Mouse (Mus musculus) urinary bladder, adult 18-20 months (tissue): ENCODE measurements around the gene Noc2l.

Experiments used
- DNase-seq, 2 experiments: peaks; one replicate each; pipeline ENCODE4 v3.0.0; 2022; ENCODE audit warnings: low spot score in 2 of 2, mixed read lengths in 2 of 2

Noc2l gene

GRCm38 (mm10) chr4:156216196-156216595, 19.6 kb upstream of the Noc2l start:
- no peak for DNase-seq

DNA sequence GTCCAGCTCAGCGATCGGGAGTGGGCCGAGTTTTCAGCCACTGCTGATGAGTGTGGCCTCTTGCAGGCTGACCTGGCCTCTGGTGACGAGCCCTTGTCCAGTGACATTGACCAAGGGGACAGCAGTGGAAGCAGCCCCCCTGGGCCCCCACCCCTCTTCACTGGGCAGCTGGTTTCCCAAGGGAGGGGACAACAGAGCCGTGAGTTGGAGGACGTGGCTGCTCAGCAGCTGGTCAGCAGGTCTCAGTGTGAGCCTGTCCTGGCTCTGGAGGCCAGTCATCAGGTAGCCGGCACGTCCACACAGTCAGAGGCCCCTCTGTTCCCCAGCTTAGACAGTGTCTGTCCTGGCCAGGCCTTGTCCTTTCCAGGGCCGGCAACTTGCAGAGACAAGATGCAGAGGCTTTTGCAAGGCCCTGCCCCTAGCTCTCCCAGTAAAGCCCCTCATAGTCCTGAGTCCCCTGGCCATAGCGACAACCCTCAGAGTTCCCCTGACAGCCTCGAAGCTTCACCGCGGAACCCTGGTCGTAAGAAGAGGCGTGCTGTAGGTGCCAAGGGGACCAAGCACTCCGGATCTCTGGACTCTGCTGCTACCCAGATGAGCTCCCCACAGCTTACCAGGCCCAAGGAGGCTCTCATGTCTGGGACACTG, 18.7 kb upstream of the Noc2l start:
- no peak for DNase-seq

DNA sequence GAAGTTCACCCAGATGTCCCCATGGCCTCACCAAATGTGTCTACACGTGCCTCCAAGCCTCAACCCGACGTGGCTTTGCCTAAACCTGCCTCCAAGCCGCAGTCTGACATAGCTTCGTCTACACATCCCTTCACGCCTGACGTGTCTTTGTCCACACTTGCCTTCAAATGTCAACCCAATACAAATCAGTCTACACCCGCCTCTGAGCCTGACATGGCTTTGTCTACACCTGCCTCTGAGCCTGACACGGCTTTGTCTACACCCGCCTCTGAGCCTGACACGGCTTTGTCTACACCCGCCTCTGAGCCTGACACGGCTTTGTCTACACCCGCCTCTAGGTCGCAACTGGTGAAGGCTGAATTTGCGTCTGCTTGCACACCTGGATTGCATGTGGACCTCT, 18.0 kb upstream of the Noc2l start:
- peak; percentile 55 for DNase-seq

DNA sequence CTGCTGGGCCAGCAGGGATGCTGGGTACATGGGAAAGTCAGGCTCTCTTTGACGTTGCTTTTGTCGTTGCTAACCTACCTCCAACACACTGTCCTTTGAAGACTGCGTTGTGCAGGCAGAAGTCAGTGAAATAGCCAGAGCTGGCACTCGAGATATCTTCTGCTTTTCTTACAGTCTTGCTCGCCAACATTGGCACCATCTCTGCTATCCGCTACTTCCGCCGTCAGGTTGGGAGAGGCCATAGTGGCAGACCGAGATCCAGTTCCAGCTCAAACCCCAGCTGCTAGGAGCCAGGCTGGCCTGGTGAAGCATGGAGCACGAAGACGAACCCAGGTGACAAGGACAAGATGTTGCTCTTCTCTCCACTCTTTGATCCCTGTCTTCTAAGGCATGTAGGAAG, 15.9 kb upstream of the Noc2l start:
- no peak for DNase-seq

DNA sequence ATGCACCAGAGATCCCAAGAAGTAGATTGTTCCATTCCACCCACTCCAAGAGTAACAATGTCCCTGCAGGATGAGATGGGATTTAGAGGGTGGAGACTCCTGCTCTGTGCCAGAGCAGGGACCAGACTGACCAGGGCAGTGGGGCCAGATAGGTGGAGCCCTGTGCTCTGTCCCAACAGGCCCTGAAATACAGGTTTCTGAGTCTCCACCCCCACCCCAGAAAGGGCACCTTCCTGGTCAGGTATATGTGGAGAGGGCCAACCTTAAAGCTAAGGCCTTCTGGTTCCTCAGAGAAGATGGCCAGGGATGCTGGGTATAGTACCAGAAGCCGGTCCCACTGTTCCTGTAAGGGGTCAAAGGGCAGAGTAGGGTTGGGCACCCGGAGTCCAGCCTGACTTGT, 11.5 kb upstream of the Noc2l start:
- peak in 1 of 2 experiments; percentile 59 for DNase-seq

DNA sequence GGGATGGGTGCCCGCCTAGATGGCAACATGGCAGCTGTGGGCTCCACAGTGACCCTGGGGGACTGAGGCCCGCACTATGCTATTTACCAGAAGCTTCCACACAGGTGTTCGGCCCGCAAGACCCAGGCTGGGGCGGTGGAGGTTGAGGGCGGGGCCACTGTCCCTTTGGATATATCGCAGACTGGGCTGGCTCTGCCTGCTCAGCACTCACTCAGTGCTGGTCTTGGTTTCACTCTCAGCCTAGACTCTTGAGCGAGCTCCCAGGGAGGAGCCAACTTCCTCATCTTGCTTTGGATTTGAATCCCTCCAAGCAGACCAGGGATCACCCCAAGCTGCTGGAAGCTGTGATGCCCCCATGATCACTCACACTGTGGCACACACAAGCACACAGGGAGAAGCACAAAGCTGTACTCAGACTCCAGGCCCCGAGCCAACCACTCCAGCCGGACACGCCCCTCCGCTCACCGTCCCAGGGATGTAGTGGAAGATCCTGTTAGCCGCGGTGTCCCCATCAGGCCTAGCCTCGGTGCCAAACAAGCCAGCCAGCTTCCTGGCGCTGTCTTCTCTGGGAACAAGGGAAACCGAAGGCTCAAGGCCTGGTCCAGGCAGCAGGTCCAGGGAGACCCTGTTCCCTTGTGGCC, 7.9 kb upstream of the Noc2l start:
- no peak for DNase-seq

GRCm38 (mm10) chr4:156228393-156229024, 7.3 kb upstream of the Noc2l start:
- DNase-seq: peak; percentile 66 to 78

GRCm38 (mm10) chr4:156234021-156234501, 1.7 kb upstream of the Noc2l start:
- no peak for DNase-seq

DNA sequence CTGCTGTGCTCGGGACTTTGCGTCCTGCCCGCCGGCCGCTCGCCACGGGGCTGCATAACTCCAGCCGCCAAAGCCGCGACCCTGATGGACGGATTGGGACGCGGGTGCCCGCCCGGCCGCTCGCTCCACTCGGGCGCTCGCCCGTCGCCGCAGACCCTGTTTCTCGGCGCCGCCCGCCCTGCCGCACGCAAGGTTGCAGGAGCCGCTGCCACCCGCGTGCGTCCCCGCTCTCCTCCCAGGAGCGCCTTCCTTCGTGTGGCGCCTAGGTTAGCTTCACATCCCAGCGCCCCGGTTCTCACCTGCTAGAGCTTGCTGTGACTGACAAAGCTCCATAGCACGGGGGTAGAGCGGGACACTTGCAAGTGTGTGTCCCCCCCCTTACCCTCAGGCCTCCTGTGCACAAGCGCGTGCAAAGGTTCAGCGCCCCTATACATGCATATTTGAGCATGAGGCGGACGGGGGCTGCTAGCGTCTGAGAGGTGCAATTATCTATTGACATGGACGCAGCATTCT, 1.1 kb upstream of the Noc2l start, which contains the start of gene Plekhn1:
Plekhn1 (minus strand) TSS at position 157 of the 513 bp plus-strand sequence.
- DNase-seq: peak; percentile 54 to 59

- no peak for DNase-seq
These were observed 445 bp upstream of the Noc2l start for GRCm38 (mm10) chr4:156235360-156235770.

DNA sequence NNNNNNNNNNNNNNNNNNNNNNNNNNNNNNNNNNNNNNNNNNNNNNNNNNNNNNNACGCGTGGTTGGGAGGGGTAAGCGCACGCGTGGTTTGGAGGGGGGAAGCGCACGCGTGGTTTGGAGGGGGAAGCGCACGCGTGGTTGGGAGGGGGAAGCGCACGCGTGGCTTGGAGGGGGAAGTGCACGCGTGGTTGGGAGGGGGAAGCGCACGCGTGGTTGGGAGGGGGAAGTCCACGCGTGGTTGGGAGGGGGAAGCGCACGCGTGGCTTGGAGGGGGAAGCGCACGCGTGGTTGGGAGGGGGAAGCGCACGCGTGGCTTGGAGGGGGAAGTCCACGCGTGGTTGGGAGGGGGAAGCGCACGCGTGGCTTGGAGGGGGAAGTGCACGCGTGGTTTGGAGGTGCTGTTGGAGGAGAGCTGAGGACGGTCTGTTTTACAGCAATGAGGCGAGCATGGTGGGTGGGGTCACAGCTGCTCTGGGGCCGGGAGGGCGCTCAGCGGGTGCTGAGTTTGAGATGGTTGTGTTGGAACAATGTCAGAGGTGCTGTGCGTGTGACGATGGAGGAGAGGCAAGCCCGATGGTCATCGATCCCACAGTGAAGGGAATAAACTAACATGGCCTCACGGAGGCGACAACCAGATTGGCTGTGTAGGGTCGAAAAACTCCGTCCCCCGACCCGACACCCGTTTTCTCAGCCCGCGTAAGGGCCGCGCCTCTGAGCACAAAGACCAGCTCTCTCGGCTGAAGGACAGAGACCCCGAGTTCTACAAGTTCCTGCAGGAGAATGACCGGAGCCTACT, 1.0 kb downstream of the Noc2l start:
- no peak for DNase-seq

GRCm38 (mm10) chr4:156249567-156249966, 13.8 kb downstream of the Noc2l start:
- DNase-seq: no peak

DNA sequence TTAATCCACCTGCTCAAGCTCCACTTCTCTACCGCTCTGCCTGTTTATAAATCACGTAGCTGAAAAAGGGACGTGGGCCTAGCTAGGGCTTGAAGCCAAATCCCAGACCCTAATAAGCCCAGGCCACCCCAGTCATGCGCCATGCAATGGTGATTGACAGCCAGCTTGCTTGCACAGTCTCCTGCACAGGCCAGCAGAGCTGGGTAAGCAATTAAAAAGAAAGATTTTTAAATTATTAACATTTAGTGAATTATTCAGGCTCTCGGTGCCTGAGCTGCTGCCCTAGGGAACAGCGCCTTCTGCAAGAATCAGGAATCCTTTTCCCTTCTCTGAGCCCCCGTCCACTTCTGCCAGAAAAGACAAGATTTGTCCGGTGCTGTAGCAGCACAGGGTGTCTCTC, 15.3 kb downstream of the Noc2l start:
- no peak for DNase-seq

- DNase-seq: no peak
These were observed 16.3 kb downstream of the Noc2l start for GRCm38 (mm10) chr4:156252140-156252539.

GRCm38 (mm10) chr4:156252619-156253018, 16.8 kb downstream of the Noc2l start:
- no peak for DNase-seq

GRCm38 (mm10) chr4:156253043-156253442, 17.2 kb downstream of the Noc2l start:
- no peak for DNase-seq

DNA sequence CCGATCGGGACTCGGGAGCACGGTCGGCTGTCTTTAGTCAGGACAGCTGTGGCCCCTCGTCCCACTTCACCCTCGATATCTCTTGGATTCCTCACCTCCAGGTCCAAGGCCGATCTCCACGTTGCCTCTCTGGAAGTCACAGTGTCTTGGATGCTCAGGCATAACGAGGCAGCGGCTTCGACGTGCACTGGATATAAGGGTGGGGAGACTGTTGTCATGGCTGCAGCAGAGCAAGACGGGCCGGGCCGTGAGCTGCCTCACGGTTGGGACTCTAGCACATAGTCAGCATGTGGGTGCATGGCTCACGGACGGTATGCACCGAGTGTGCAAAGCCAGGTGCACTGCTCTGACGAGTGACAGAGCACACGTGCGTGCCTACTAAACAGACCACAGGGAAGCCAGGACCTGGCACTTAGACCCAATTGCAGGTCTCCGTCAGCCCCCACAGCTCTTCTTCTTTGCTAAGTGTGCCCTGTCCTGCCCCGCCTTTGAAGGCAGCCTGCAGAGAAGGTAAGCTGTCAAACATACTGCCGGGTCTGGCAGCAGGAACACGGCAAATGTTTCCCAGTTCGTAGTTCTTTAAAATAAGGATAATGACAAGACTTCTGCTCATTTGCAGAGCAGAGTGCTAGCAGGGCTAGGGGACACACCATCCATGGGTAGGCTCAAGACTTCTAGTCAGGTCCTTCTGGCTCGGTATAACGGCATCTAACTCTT, 18.7 kb downstream of the Noc2l start:
- DNase-seq: no peak

- DNase-seq: no peak
These were observed 19.4 kb downstream of the Noc2l start, which contains the start of gene Samd11 for GRCm38 (mm10) chr4:156255078-156255839. Gene Samd11, minus strand, starts transcription at chr4:156255657.
